Mouse (Mus musculus) left cerebral cortex, postnatal 14 days (tissue): ENCODE measurements around the gene Krt24. TPM values are rescaled to one million over a fixed set of nuclear protein-coding genes. Genes with fewer than 3 reads are reported as not detected.
"Not testable (repeated sequence)": the region's sequence is repeated elsewhere in the genome, so short reads cannot be mapped to it uniquely, and the experiment has no call there.

Source experiments
- DNase-seq, 2 experiments: peaks; one replicate each; pipeline ENCODE4 v3.0.0; 2021 to 2022; ENCODE audit warnings: low spot score in 2 of 2, mixed read lengths in 1 of 2
- intact Hi-C: fragments of 180-260 bp; cut with DNase I; formaldehyde crosslinking; loops from one replicate; pipeline ENCODE4 v1.15.1; 2025
- total RNA-seq, 2 experiments: library from RNA; stranded (reverse); gene quantifications; 2 replicates each; pipeline ENCODE4 v1.2.3; 2021

Gene Krt24
- total RNA-seq, 2 experiments from 2014 or later: not detected

DNA sequence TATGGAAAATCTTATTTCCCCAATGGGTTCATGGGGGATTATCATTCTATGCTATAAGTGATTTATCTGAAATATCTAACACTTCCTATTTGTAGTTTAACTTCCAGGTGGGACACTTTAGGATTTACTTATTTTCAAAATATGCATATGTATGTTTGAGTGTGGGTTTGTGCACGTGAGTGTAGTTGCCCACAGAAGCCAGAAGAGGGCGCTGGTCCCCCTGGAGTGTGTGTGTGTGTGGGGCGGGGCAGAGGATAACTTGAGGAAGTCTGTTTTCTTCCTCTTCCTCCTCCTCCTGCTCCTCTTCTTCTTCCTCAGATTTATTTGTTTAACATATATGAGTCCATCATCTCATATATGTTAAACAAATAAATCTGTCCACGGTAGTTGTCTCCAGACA, 28.8 kb downstream of the Krt24 start:
- no peak for DNase-seq
- intact Hi-C loops: no loop called here

DNA sequence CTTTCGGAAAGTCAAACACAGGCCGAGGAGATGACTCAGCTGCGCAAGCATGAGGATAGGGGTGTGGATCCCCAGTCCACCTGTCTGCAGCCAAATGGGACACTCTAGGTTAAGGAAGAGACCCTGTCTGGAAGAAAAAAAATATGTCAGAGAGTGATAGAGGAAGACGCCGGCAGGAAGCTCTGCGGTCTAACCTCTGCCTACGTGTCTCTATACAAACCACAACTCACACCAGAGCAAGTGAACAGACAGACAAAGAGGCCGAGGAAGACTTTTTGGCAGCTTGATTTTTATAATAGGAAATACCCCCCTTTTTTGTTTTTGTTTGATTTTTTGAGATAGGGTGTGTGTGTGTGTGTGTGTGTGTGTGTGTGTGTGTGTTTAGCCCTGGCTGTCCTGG, 29.7 kb downstream of the Krt24 start:
- DNase-seq: no peak
- intact Hi-C loops: no loop called here

DNA sequence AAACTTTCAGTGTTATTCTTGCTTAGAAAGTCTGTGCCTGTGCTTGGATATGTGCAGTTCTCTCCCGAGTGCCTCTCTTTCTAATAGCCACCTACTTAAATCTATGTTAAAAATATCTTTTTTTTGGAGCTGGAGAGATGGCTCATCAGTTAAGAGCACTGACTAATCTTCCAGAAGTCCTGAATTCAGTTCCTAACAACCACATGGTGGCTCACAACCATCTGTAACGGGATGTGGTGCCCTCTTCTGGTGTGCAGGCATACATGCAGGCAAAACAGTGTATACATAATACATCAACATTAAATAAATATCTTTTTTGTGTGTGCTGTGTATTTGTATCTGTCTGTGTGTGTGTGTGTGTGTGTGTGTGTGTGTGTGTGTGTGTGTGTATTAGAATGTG, 31.2 kb downstream of the Krt24 start:
- no peak for DNase-seq
- intact Hi-C loops: no loop called here

DNA sequence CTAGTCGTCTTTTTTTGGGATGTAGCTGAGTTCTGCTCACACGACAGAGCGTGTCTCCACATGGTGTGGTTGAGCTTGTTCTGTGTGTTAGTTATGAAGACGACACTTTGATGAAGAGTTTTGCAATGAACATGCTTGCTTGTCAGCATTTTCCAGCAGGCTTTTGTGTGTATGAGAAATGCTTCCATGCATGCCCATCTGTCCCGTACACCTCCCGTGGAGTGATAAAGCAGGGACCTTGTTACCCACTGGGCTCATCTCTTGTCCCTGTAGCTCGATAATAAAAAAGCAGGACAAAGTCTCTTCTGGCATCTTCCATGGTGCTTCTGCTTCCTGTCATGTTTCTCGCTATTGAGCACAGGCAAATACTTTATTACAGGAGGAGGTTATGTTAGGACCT, 32.4 kb downstream of the Krt24 start:
- intact Hi-C loops: no loop called here

DNA sequence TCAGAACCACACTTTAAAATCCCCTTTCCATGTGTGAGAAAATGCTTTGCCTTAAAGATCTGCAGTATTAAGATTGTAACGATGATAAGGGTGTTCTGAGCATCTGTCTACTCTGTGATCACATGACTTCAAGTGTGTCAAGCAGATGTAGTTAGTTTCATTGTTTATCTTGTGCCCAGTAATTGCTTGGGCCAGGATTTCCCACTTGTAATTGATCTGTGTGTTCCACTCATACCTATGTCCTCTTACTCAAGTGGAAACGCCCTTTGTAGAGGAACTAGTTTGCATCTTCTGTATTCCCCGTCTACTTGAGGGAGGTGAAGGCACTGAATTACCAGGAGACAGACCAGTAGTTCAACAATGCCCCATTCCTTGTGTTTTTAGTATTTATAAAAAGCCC, 34.4 kb downstream of the Krt24 start:
- DNase-seq: no peak
- intact Hi-C loops: no loop called here

More for the DNA sequence above, 32.4 kb downstream of the Krt24 start:
- no peak for DNase-seq

DNA sequence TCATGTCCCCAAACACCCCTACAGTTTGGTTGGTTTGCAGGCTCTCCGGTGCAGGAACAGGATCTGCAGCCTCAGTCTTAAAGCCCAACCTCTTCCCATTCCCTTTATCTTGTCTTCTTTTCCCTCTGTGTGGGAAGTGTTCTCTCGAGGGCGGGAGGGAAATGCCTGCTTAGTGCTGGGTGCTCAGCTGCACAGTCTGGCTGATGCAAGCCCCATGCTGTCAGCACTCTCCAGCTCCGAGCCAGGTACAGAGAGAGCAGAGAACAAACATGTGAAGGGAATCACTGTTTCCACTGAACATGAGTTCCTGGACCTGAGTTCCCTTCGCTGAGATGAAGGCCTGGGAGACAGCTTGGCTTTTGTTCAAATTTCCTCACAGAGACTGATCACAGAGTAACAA, 34.8 kb downstream of the Krt24 start:
- peak; percentile 37 to 45 for DNase-seq
- intact Hi-C loops: no loop called here

DNA sequence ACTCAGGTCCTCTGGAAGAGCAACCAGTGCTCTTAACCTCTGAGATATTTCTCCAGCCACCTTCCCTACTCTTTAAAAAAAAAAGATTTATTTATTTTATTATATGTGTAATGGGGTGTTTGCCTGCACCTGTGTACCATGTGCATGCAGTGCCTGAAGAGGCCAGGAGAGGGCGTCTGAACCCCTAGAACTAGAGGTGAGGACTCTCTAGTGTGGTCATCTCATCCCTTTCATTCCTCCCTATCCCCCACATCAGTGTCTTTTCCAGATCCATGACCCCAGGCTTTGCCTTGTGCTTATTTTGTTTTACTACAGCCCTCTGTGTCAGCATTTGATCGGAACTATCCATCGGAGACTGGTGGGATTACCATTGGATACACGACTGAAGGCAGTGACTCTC, 35.9 kb downstream of the Krt24 start:
- DNase-seq: peak in 1 of 2 experiments; percentile 21
- intact Hi-C loops: loop anchor here (5.0 kb wide), 1 partner anchor 43 kb away; no protein-coding TSS in a partner anchor

DNA sequence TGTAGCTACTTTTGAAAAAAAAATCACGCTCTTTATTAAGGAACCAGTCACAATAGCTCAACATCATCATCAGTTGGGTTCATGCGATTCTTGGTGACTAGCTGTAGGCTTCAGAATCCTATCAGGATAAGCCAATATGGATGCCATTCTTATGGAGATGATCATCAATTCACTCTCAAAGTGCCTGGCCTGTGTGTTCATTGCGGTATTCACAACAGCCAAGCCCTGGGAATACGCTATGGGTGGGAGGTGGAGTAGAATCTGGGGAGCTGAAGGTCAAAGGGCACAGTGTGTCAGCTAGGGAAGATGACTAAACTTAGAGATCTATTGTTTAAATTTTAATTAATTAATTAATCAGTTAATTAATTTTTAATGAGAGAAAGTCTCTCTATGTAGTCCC, 37.1 kb downstream of the Krt24 start:
- intact Hi-C loops: loop anchor here (5.0 kb wide), 1 partner anchor 44 kb away; no protein-coding TSS in a partner anchor
- DNase-seq: no peak

DNA sequence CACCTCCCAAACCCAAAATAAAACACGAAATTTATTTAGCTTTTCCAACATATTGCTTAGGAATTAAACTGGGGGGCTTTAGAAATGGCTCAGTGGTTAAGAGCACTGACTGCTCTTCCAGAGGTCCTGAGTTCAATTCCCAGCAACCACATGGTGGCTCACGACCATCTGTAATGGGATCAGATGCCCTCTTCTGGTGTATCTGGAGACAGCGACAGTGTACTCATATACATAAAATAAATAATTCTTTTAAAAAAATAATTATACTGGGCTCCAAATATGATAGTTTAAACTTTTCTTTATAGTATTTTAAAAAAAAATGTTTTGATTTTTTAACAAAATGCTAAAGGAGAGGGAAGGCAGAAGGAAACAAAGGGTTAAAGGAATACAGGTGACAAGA, 40.5 kb downstream of the Krt24 start:
- DNase-seq, intact Hi-C loops: not testable (repeated sequence)

DNA sequence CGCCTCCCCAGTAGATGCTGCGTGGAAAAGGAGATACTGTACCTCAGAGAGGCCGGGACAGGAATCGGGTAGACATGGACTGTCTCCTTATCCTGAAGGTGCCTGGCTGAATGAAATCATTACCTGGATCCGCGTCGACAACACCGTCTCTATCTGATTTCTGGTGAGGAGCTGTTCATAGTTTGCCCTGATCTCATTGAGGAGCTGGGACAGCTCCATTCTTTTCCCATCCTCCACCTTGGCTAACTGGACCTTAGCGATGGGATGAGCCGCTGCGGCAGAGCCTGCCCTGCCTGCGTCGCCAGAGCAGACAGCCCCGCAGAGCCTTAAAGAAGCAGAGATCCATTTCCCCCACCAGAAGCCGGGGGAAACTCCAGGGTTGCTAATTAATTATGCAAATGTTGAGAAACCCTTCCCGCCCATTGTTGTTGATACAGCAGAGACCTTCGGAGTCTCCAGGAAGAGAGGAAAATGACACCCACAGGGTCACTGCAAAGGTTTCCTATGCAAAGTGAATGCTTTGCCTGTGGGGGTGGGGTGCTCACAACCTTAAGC, 41.2 kb downstream of the Krt24 start, which contains the start of gene Krt222:
Gene Krt222 (minus strand): TSS at position 266 of the 555 bp plus-strand sequence.
- DNase-seq: peak; percentile 38 to 54
- intact Hi-C loops: no loop called here

DNA sequence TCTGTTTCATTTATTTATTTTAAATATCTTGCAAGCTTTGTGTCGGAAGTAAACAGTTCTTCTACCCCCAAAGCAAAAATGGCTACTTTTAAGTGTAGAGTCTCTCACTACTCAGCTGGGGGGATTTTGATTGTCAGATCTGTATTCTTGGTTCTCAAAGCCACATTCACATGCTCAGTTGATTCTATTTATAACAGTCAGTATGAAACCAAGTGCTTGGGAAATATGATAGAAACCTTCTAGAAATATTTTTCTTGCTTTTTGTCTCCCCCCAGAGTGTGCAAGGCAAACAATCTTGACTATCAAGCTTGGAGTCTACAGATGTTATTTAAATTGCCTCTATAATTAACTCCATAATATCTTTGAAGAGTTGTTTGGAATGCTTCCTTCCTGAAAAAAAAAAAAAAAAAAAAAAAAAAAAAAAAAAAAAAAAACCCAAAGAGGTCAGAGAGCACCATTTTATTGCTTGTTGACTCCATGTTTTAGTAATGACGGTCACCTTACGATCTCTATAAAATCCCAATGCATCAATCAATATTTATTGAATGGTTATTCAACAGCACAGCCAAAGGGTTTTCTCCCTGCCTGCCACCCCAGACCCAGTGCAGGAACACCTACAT, 41.8 kb downstream of the Krt24 start:
- intact Hi-C loops: no loop called here

DNA sequence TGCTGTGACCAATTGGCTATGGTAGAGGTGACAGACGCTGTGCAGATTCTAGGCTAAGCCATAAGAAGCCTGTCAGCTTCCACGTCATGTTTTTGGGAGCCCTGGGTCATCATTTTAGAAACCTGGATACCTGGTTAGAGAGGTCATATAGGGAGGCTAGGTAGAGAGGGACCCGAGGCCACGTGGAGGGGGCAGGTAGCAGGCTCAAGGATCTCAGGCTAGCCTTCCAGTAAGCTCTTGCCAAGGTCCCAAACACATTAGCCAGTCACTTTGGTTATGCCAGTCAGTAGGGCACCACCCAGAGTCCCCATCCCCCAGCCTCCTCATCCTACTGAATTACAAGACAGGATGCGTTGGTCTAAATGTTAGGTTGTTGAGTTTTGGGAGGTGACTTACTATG, 43.0 kb downstream of the Krt24 start:
- DNase-seq: no peak
- intact Hi-C loops: no loop called here

More for the DNA sequence above, 41.8 kb downstream of the Krt24 start:
- no peak for DNase-seq

DNA sequence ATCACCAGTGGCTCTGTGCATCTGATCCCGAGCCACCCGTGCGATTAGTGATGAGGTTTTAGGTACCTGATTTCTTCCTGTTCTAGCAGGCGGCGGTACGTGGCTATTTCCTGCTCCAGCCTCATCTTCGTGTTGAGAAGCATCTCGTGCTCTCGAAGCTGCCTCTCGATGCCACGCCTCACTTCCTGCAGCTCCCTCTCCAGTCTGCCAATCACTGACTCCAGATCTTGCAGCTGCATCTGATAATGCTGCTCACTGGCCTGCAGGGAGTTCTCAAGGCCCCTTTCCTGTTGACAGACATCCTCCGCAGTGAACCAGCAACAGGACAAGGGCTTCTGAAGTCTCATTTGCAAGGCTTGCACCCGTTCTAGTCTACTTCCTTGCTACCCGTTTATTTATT, 46.6 kb downstream of the Krt24 start:
- no peak for DNase-seq
- intact Hi-C loops: no loop called here

DNA sequence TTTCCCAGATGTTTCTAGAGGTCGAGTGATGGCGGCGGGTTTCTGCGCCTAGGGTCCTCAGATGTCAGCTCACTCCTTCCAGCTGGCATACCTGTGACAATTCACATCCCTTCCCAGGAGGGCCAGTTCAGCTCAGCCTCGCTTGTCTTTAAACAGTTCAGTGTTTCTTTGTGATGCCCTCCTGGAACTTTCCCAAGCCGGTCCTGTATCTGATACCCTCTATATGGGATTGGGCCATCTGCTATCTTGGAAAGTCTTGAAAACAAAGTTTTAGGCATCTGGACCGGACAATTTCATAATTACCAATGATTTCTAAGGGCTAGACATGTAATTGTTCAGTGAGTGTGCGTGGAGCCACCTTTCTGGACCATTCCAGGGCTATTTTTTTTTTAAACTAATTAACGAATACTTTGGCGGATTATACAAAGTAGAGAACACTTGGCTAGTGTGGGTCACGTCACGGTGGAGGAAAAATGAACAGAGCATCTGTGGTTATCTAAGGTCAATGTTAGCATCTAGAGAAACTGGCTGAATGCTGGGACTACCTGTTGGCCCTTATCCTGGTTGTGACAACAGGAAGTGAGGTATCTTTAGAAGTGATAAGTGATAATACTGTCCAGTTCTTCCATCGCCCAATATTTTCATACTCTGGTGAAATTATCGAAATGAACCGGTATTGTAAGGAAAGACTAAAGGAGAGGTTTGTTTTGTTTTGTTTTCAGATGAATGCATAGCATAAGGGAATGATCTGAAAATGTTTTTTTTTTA, 53.8 kb downstream of the Krt24 start:
- DNase-seq: no peak

DNA sequence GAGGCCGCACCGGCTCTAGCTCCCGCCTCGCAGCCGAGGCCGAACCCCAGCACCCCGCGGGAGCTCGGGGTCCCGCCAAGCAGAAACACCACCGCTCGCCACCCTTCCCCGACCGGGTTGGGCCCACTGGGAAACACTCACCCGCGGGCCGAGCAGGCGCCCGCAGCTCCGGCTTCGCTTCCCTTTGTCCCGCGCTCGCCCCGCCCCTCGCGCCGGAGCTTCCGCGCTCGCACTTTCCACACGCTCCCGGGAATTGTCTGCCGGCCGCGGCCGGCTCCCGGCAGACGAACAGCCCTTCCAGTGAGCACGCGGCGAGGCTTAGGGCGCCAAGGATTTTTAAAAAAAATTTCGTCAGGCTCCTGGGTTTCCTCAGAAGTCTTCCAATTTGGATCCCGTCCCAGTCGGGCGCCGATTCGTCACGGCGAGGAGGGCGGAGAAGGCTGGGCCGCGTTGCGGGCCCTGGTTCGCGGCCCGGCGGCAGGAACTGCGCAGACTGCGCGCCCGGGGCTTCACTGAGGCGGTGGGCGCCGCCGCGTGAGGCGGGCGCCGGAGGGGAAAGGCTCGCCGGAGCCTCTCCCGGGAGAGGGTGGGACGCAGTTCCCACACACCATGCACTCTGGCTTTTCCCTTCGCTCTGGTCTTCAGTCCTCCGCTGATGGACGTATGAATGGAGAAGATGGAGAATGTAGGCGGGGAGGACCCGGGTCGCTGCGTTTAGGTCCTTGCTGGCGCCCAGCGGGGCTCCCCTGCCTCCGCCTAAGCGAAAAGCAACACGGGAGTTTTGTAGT, 54.6 kb downstream of the Krt24 start, which contains the start of gene Smarce1:
Gene Smarce1 (minus strand): TSS at position 757 of the 788 bp plus-strand sequence.
- intact Hi-C loops: no loop called here

More for the DNA sequence above, 53.8 kb downstream of the Krt24 start:
- intact Hi-C loops: no loop called here

More for the DNA sequence above, 54.6 kb downstream of the Krt24 start, which contains the start of gene Smarce1:
- peak; percentile 66 to 76 for DNase-seq

Other genes with a start within 250 kb of the Krt24 start
- 100 to 1,000 TPM in 1 of 2 experiments, 10 to 100 TPM in 1; 98.7 to 107 TPM for gene Igfbp4, start 244.0 kb downstream of the Krt24 start, total RNA-seq
- under 1 TPM; 0.33 to 0.34 TPM for gene Tns4, start 196.0 kb downstream of the Krt24 start, total RNA-seq
- gene Ccr7, start 130.2 kb downstream of the Krt24 start, total RNA-seq: not detected
- 10 to 100 TPM; 67.1 to 73.7 TPM for gene Smarce1, start 54.2 kb downstream of the Krt24 start, total RNA-seq
- 10 to 100 TPM; 27.7 to 30.0 TPM for gene Krt222, start 41.2 kb downstream of the Krt24 start, total RNA-seq
- gene Krt25, start 37.7 kb upstream of the Krt24 start, total RNA-seq: not detected
- gene Krt26, start 52.7 kb upstream of the Krt24 start, total RNA-seq: under 1 TPM; 0.13 to 0.17 TPM
- gene Krt27, start 65.8 kb upstream of the Krt24 start, total RNA-seq: not detected
- gene Krt28, start 89.6 kb upstream of the Krt24 start, total RNA-seq: under 1 TPM; 0.22 to 0.34 TPM
- gene Krt10, start 104.1 kb upstream of the Krt24 start, total RNA-seq: 10 to 100 TPM; 12.2 to 13.8 TPM
- 1 to 10 TPM; 8.5 to 9.7 TPM for gene Krt12, start 137.0 kb upstream of the Krt24 start, total RNA-seq
- not detected for gene Krt20, start 152.9 kb upstream of the Krt24 start, total RNA-seq
- not detected for gene Krt23, start 207.9 kb upstream of the Krt24 start, total RNA-seq
- gene Krt39, start 236.1 kb upstream of the Krt24 start, total RNA-seq: not detected